Mouse (Mus musculus) forebrain, embryonic 15.5 days (tissue): ENCODE measurements at regions not wholly inside any gene's neighbourhood (a gene's known extent, or its start where the extent isn't known, plus 50 kb on each side); places are given as distances from the start of the nearest gene placed in this dataset.

Experiments used
- ATAC-seq: fragments of 200-750 bp; cut with Nextera tagmentation; replicated peaks from 2 replicates; pipeline ENCODE4 v1.8.0; 2017; ENCODE audit warnings: mild to moderate bottlenecking, moderate TSS enrichment, moderate library complexity
- H3K27ac ChIP-seq: fragments of 300-500 bp; sonication (generic); replicated peaks from 2 replicates; pipeline ENCODE4 v1.5.1; 2015; ENCODE audit warnings: mild to moderate bottlenecking, inconsistent platforms
- H3K27me3 ChIP-seq: fragments of 300-500 bp; sonication (generic); 2 replicates; pipeline ENCODE4 v1.6.1; 2015; ENCODE audit warnings: inconsistent platforms
- H3K36me3 ChIP-seq: fragments of 300-500 bp; sonication (generic); 2 replicates; pipeline ENCODE4 v1.6.1; 2015; ENCODE audit warnings: mild to moderate bottlenecking, inconsistent platforms
- H3K4me1 ChIP-seq: fragments of 300-500 bp; sonication (generic); 2 replicates; pipeline ENCODE4 v1.6.1; 2015; ENCODE audit warnings: inconsistent platforms
- H3K4me2 ChIP-seq: fragments of 300-500 bp; sonication (generic); replicated peaks from 2 replicates; pipeline ENCODE4 v1.6.1; 2015; ENCODE audit warnings: mild to moderate bottlenecking, inconsistent platforms
- H3K4me3 ChIP-seq: fragments of 300-500 bp; sonication (generic); 2 replicates; pipeline ENCODE4 v1.5.1; 2015; ENCODE audit warnings: mild to moderate bottlenecking, inconsistent platforms
- H3K9ac ChIP-seq: fragments of 300-500 bp; sonication (generic); replicated peaks from 2 replicates; pipeline ENCODE4 v1.6.1; 2015; ENCODE audit warnings: mild to moderate bottlenecking, inconsistent platforms
- H3K9me3 ChIP-seq: fragments of 300-500 bp; sonication (generic); 2 replicates; pipeline ENCODE4 v1.6.1; 2016; ENCODE audit warnings: inconsistent platforms
- WGBS: fragments of 180-500 bp; shearing (Covaris S2); methylation state at CpG from one replicate; pipeline ENCODE4 v1.1.7; 2015; ENCODE audit warnings: mixed read lengths; 5-methylcytosine and 5-hydroxymethylcytosine counted together

DNA sequence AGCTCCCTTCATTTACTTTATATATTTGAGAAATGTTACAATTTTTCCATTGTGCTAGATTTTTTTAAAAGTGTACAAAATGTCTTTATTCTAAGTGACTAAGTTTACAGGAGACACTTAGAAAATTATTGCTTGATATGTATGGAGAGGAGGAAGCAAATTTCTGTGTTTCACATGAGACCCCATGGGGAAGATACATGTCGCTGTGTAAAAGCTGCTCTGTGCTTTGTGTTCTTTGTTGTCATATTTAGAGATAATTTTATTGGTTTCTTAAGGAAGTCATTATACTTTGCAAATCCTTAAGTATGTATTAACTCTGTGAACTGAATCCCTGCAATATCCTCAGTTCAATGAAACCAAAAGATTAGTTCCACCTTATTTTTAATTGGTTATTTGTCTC, 406.0 kb upstream of the 1700003H04Rik start:
- Histone ChIP-seq H3K9me3 (no peaks in the 10 kb centered on the region), H3K4me3 (no peak overlapping the region), H3K27me3 (no peaks in the 10 kb centered on the region), H3K4me1 (0 out of 2 replicates have a peak, but pooled peaks cover 4% of the 10 kb centered on the region), H3K4me2 (no peak overlapping the region), H3K9ac (no peak overlapping the region), H3K27ac (no peak overlapping the region), H3K36me3 (no peaks in the 10 kb centered on the region)
- ATAC-seq = no peak
- WGBS = 35% methylated on average over 1 of the region's 1 CpGs

DNA sequence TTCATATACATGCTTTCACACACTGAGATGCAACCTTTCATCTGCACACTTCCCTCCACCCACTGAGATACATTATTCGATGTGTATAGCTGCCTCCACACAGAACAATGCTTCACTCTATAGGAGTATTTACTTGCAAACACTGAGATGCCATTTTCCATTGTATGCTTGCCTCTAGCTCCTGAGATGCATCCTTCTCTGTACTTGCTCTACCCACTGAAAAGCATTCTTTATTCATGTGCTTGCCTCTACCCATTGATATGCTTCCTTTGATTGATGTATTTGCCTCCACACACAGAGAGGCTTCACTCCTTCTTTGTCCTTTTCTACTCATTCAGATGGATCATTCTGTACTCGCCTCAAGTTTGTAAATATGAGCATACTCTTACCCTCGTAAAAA, 405.6 kb upstream of the 1700003H04Rik start:
- 22% methylated on average over 3 of the region's 3 CpGs for WGBS
- Histone ChIP-seq H3K27ac (no peak overlapping the region), H3K9me3 (no peaks in the 10 kb centered on the region), H3K9ac (no peak overlapping the region), H3K4me2 (no peak overlapping the region), H3K4me3 (no peak overlapping the region), H3K4me1 (0 out of 2 replicates have a peak, but pooled peaks cover 4% of the 10 kb centered on the region), H3K36me3 (no peaks in the 10 kb centered on the region), H3K27me3 (no peaks in the 10 kb centered on the region)
- ATAC-seq = 0 out of 2 replicates have a peak, but pooled peaks have one; percentile 19

DNA sequence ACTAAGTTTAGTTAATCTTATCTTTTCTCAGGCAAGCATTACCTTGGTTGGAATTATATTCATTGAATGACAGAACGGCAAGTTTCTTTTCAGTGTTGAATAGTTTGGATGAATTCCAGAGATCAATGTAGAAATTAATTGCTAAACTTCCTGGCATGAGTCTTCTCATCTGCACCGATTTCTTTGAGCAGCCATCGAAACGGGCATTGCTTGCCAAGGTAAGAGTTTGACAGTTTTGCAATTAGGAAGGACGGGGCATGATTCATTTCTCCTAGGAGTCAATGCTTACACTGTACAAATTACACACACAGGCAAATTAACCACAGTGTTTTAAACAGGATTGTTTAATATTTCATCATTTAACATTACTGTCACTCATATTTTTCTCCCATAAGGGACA, 404.5 kb upstream of the 1700003H04Rik start:
- no peak for ATAC-seq
- Histone ChIP-seq H3K4me1 (0 out of 2 replicates have a peak, but pooled peaks cover 4% of the 10 kb centered on the region), H3K27ac (no peak overlapping the region), H3K9me3 (no peaks in the 10 kb centered on the region), H3K9ac (no peak overlapping the region), H3K27me3 (no peaks in the 10 kb centered on the region), H3K4me2 (no peak overlapping the region), H3K4me3 (no peak overlapping the region), H3K36me3 (no peaks in the 10 kb centered on the region)
- 46% methylated on average over 5 of the region's 5 CpGs for WGBS

DNA sequence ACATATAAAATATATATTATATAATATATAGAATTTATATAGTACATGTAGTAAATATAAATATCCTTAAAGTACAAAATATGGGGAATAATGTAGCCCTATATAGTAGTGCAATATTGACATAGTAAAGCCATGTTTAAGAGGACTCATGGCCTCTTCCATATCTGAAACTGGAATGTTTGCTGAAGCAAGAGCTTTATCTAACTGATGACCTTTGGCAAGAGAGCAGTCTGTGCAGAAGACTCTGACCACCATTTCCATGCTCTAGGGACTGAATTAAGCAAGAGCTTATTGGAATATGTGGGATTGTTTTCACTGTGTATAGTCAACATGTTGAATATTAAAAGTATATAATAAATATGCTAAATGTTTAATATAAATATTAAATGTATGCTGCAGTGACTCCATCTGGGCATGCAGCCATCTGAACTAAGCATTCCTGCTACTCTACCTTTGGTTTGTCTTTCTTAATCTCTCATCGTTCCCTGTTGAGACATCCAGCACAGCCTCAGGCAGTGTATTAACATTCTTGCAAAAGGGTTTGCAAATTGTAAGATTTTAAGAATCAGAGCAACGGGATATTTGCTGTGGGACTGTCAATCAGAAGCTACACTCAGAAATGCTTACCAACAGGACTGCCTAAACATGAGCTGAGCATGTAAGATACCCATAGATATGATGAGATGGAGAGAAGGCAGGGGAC, 354.4 kb upstream of the 1700003H04Rik start:
- no peaks in the 10 kb centered on the region for H3K9me3 ChIP-seq
- H3K9ac ChIP-seq = no peak overlapping the region
- WGBS = 85% methylated on average over 2 of the region's 2 CpGs
- no peak overlapping the region for H3K27ac ChIP-seq
- no peak for ATAC-seq
- no peak overlapping the region for H3K4me2 ChIP-seq
- H3K27me3 ChIP-seq = no peaks in the 10 kb centered on the region
- H3K4me3 ChIP-seq = no peak overlapping the region
- no peaks in the 10 kb centered on the region for H3K36me3 ChIP-seq
- 0 out of 2 replicates have a peak, but pooled peaks cover 4% of the 10 kb centered on the region for H3K4me1 ChIP-seq

DNA sequence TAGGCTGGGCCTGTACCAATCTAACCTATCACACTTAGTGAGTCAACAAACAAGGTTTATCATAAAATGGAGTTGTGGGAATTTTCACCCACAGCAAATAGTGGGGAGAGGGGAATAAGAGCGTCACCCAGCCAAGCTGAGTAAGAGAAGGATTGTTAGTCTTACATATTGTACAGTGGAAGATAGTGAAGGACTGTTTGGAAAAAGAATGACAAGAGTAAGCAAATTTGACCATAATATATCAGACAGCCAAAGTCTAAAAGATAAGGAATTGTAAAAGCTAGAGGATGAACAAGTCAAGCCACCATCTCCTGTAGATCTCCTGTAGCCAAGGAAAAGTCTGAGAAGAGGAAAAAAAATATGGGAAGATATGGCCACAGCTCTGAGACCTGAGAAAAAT, 351.8 kb upstream of the 1700003H04Rik start:
- Histone ChIP-seq H3K4me1 (0 out of 2 replicates have a peak, but pooled peaks cover 4% of the 10 kb centered on the region), H3K4me3 (no peak overlapping the region), H3K9ac (no peak overlapping the region), H3K27me3 (no peaks in the 10 kb centered on the region), H3K36me3 (no peaks in the 10 kb centered on the region), H3K9me3 (no peaks in the 10 kb centered on the region), H3K4me2 (no peak overlapping the region), H3K27ac (no peak overlapping the region)
- no peak for ATAC-seq
- WGBS = 92% methylated on average over 1 of the region's 1 CpGs

DNA sequence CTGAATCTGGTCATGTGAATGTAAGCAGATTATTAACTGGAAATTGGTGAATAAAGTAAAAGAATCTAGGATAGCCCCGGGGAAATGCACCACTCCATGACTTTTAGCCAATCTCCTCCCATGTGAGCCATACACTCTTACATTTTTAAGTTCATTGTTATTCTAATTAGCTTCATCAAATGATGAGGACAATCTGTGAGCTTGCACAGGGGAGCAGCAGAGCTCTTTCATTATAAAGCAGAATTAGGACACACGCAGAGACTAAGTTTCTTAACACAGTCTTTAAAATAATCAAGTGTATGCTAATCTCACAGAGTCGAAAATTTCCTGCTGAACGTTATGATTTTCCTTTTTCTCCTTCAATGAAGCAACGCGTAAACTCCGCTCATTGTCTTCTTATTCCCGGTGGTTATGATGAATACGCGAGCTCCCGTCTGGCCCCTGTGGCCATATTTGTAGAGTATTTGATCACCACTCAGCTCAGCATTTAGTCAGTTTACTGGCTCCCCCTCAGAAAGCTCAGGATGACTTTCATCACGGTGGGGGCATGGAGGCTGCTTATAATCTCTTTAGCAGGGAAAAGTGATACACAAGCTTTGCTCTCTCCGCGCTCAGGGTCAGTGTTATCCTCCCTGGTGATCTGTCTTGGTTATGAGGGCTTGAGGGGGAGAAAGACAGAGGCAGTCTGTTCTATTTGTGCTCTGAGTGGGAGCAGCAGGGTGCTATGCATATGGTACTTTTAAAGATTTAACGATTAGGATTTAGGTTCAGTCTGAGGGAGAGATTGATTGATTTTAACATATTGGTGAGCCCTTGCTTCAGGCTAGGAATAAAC, 350.1 kb upstream of the 1700003H04Rik start:
- WGBS = 35% methylated on average over 15 of the region's 15 CpGs
- peak; percentile 57; the same call in 1 of the 2 replicates for ATAC-seq
- Histone ChIP-seq H3K4me2 (peak overlapping the region; percentile 27), H3K4me3 (peak overlapping the region; percentile 22), H3K9ac (no peak overlapping the region), H3K27ac (no peak overlapping the region; the same call in 1 of the 2 replicates), H3K4me1 (0 out of 2 replicates have a peak, but pooled peaks cover 4% of the 10 kb centered on the region), H3K9me3 (no peaks in the 10 kb centered on the region), H3K36me3 (no peaks in the 10 kb centered on the region), H3K27me3 (no peaks in the 10 kb centered on the region)

DNA sequence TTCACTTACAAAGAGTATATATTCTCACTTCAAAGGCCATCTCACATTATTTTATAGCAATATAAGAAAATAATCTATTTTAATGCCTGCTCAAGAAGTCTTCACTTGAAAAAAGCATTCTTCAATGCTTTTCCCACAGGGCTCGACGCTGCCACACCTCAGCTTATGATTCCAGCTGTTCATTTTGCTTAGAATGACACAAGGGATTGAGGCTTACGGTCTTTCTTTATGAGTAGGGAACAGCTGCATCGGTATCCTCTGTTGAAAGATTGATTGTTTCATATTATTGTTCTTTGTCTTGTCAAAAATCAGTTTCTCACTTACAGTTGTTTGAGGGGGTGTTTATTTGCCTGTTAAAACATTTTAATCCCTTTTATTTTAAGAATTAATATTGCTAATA, 328.0 kb upstream of the 1700003H04Rik start:
- no peak for ATAC-seq
- WGBS = 84% methylated on average over 4 of the region's 4 CpGs

More for the DNA sequence above, 328.0 kb upstream of the 1700003H04Rik start:
- Histone ChIP-seq H3K4me1 (no peaks in the 10 kb centered on the region), H3K36me3 (no peaks in the 10 kb centered on the region), H3K9ac (no peak overlapping the region), H3K4me3 (no peak overlapping the region), H3K27ac (no peak overlapping the region), H3K4me2 (no peak overlapping the region), H3K27me3 (no peaks in the 10 kb centered on the region), H3K9me3 (no peaks in the 10 kb centered on the region)
